Mouse (Mus musculus) erythroid progenitor cell, adult 5-6 weeks (primary cell): Measurements from ENCODE around the gene Kat14. TPM values are rescaled to one million over a fixed set of nuclear protein-coding genes. Genes with fewer than 3 reads are reported as not detected.

Source experiments
- ATAC-seq: replicated peaks from 2 replicates; pipeline ENCODE4 v1.8.0; 2016; ENCODE audit warnings: moderate number of reproducible peaks, mild to moderate bottlenecking, moderate TSS enrichment, inconsistent platforms; ENCODE audit not compliant: poor library complexity, low FRiP score, severe bottlenecking
- total RNA-seq, 2 experiments: library from RNA; stranded (forward) in 1 of 2; stranded (reverse) in 1 of 2; fragments of 150-400 nt in 1 of 2; fragments of 186-747, 209-891 nt in 1 of 2; gene quantifications; 2 replicates each; pipeline versions ENCODE4 v1.2.3 to v1.2.4; 2015 to 2017; ENCODE audit warnings: low replicate concordance in 2 of 2

The Kat14 gene
- total RNA-seq, 2 experiments from 2014 or later: 10.5 to 23.0 TPM

- no peak for ATAC-seq
Observed at GRCm38 (mm10) chr2:144375063-144375703, 6.4 kb downstream of the Kat14 start.

DNA sequence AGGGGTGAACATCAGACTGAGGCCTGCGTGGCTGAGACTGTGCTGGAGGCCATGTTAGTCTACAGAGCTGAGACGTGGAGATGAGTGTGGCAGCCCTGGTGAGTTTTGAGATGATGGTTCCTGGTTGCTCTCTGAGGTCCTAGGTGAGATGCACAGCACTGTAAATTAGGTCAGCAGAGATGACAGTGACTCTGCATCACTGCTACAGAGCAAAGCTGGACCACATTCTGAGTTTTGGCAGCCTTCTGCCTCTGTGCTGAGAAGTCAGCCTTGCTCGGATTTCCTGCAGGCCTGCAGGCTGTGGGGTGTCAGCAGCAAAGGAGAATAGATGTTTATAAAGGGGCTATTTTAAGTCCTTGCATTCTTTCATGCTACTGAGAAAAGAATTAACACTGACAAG, 12.5 kb downstream of the Kat14 start:
- no peak for ATAC-seq

- no peak for ATAC-seq
Observed at GRCm38 (mm10) chr2:144381741-144382140, 13.0 kb downstream of the Kat14 start.

DNA sequence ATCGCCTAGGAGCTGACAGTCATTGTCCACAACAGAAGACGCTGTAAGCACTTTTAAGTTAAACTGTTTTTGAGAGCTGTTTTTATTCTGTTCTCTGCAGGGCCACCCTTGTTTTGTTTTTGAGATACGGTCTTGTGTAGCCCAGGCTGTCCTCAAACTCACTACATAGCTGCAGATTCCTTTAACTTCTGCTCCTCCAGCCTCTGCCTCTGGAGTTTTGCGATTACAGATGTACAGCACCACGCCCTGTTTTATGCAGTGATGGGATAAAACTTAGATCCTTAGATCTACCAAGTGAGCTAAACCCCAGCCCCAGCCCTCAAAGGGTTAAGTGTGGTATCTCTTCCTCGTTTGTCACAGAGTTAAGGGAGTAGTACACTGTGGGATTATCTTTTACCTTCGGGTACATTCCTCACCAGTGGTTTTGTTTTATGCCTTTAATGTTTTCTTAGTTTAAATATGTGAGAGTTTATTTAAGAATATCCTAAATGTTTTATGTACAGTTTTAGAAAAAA, 13.9 kb downstream of the Kat14 start:
- ATAC-seq: peak; percentile 50; the same call in 1 of the 2 replicates

- no peak for ATAC-seq
Observed at GRCm38 (mm10) chr2:144386296-144386695, 17.5 kb downstream of the Kat14 start.

- ATAC-seq: no peak
Observed at GRCm38 (mm10) chr2:144388416-144388815, 19.6 kb downstream of the Kat14 start.

DNA sequence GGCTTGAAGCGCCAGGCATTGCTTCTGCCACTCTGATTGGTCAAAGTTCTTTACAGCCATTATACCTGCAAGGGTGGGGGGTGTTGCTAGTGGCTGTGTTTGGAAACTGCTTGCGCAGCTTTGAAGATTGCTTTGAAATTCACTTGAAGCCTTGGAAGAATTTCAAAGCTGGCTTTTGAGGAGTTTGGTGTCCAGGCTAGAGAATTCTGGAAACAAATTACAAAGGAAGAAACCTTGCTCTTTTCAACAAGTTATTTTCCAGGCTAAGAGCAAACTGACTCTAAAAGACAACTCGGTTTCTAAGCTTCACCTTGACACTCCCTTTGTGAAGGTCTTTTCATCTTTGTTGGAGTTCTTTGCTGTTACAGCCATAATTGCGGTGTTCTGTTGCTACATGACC, 30.7 kb downstream of the Kat14 start:
- ATAC-seq: no peak

DNA sequence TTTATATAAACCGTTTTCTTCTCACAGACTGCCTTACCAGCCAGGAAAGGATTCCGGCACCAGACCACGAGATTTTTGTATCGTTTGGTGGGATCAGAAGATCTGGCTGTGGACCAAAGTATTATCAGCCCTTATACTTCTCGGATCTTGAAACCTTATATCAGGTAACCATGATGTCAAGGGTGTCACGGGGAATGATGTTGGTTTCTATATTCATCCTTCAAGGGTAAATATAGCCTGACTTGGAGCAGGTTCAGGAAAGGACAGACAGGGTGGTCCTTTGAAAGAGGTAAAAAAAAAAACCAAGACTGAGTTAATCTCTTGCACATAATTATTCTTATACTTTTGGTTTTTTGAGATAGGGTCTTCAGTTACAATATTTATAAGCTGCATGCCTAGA, 31.9 kb downstream of the Kat14 start:
- no peak for ATAC-seq

DNA sequence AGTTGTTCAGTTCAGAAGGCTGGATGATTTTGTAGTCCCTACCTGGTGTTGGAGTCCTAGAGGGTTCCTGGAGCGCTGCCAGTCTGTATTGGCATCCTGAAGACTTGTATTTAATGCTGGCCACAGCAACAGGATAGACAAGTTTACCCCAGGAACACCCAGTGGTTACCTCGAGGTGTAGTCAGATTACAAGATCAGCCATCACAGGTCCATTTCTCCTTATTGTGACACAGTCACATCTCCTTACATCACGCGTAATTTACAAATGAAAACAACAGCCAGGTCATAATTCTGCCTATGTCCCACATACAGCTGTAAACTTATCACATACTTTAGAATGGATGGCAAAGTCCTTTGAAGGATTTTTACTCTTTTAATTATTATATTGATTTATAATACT, 40.3 kb downstream of the Kat14 start:
- no peak for ATAC-seq

DNA sequence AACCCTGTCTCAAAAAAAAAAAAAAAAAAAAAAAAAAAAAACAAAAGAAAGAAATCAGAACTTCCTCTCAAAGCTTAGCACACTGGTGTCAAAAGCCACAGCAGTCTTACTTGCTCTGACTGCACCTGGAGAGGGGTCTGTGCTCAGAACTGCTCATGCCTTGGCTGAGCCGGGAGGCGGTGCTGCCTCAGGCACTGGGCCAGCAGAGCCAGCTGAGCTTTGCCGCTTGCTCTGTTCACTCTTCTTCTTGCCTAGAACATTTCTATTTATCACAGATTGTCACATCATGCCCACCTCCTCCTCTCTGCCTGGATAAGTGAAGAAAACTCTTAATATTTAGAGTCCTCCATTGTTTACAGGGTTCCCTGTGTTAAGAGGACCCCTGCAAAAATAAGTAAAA, 41.8 kb downstream of the Kat14 start:
- ATAC-seq: no peak

DNA sequence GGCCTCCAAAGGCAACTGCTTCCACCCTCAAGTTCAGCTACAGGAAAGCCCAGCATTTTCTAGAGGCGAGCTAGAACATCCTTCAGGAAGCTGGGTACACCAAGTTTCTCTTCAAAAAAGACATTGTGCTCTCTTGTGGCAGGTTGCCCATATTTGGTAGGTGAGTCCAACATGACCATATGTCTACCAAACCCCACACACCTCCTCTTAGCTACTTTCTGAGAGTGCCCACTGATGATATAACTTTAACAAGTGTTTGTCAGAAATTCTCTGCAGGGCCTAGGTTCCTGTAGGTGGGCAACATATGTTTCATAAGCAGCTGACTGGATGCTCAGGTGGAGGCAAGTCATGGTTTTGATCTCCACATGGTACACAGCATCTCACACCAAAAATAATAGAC, 45.9 kb downstream of the Kat14 start:
- ATAC-seq: no peak

DNA sequence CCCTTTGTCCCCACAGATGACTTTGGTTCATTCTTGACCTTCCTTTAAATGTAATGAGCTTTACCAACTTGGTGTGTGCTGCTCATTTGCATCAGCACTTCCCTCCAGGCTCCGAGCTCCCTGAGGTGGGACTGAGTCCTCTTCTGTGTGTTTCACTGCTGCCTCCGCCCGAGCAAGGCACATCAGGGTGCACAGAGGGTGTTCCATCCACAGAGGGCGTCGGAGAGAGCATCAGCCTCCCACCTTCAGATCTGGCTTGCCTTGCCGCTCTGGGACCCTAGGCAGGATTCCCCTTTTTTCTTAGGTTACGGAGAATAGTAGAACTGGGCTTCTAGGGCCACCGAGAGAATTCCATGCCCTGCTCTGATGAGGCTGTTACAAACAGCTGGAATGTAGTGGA, 48.1 kb downstream of the Kat14 start:
- ATAC-seq: no peak

DNA sequence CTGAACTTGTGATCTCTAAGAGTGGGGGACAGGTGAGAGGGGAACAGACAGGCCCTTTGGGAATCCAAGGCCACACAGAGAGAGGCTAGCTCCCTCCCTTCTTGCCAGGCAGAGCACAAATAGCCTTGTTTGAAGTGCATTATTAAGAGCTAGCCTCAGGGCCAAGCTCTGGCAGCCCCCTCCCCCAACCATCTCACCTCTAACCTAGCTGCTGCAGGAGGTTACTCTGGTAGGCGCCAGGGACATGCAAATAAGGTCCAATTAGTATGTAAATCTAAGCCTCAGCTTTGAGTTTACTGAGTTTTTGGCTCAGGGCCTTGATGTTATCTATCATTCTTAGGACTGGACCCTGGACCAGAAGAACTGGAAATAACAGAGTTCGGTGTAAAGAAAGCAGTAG, 49.3 kb downstream of the Kat14 start:
- no peak for ATAC-seq

DNA sequence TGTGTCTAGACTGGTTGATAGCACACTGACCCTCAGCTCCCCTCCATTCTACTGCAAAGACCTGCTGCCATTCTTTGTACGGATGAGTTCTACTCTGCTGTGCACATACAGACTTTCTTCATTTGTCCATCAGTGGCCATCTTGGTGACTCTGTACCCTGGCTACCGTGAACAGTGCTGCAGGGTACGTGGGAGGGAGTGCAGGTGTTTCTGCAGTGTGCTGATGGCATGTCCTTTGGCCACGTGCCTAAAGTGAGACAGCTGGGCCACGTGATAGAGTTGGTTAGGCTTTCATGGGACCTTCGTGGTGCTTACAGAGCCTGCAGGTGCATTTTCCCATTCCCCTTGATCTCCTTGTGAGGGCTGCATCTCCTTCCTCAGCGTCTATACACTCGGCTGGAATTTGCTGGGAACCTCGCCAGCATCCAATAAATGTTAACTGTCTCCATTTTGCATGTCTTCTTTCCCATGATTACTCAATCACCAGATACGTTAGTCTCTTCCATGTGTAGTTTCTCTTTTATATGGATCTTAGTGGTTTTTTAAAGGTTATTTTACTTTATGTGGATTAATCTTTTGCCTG, 53.4 kb downstream of the Kat14 start:
- ATAC-seq: no peak

DNA sequence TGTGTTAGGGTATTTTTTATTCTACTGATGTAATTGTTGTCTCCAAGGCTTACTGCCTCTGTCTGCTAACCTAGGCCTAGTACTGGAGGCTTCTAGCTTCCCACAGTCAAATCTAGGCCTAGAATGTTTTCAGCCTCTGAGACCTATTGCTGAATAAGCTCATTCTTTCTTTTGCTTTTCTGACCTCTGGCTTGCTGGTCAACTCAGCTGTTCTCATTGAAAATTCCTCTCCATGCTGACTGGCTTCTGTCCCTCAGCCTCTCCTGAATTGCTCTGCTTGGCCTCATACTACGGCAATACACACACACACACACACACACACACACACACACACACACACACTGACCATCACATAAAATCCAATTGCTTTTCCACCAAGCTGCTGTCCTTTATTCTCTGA, 57.0 kb downstream of the Kat14 start:
- no peak for ATAC-seq

DNA sequence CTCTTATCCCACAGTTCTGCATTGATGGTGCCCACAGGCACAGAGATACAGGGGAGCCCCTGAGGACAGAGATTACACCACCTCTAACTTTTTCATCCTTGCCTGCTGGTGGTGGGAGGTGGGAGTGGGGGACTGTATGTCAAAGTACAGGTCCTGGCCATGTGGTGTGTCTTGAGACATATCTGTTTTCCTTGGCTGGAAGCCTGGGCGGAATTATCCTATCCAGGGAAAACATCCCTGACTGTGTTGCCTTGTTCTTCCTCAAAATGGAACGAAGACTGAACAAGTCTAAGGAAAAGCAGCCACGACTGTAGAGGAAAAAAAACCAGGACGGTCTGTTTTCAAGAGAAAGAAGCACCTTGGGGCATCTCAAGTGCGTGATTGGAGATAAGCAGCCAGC, 59.1 kb downstream of the Kat14 start:
- ATAC-seq: no peak

- no peak for ATAC-seq
Observed at GRCm38 (mm10) chr2:144428659-144429058, 59.9 kb downstream of the Kat14 start.

GRCm38 (mm10) chr2:144429171-144429570, 60.4 kb downstream of the Kat14 start:
- no peak for ATAC-seq

DNA sequence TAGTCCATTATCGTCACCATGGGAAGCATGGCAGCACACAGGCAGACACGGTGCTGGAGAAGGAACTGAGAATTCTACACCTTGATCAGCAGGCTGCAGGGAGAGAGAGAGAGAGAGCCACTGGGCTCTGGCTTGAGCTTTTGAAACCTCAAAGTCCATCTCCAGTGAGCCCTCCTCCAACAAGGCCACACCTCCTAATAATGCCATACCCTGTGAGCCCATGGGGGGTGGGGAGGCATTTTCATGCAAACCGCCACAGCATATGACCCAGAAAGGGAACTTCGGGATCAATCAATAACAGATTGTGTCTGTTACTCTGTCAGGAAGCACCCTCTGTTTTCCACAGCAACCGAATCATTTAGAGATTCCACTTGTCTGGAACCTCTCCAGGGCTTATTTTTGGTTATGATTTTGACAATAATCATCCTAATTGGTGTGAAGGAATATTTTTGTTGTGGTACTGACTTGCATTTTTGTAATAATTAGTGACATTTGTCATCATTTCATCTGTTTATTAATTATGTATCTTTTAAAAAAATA, 62.6 kb downstream of the Kat14 start:
- ATAC-seq: no peak

DNA sequence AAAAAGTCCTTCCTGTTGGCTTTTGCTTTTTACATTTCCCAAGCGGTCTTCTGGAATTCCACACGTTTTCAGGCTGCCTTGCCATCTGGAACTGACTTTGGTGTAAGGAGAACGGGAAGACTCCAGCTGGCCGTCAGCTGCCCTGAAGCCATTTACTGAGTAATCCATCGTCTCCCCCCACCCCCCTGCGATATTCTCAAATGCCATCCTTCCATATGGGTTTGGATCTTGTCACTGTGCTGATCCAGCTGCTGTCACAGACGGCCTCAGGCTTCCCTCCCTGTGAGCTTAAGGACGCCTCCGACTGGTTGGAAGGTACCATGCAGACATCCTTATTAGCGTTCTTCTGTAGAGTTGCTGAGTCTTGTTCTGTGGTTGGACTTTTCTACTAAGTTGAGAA, 66.9 kb downstream of the Kat14 start:
- ATAC-seq: no peak

- ATAC-seq: 0 out of 2 replicates have a peak, but pooled peaks have one; percentile 43
Observed at GRCm38 (mm10) chr2:144438424-144438823, 69.6 kb downstream of the Kat14 start.
